Mouse (Mus musculus) liver, embryonic 13.5 days (tissue): ENCODE measurements around the gene Trim7. TPM values are rescaled to one million over a fixed set of nuclear protein-coding genes. Genes with fewer than 3 reads are reported as not detected.
"Not testable (repeated sequence)": the region's sequence is repeated elsewhere in the genome, so short reads cannot be mapped to it uniquely, and the experiment has no call there.

Experiments
- ATAC-seq: fragments of 200-750 bp; cut with Nextera tagmentation; 2 replicates; pipeline ENCODE4 v1.8.0; 2017; ENCODE audit warnings: low read depth, mild to moderate bottlenecking, moderate number of reproducible peaks, moderate library complexity
- DNase-seq: peaks from one replicate; pipeline ENCODE4 v3.0.0; 2022
- H3K27ac ChIP-seq: fragments of 300-500 bp; sonication (generic); 2 replicates; pipeline ENCODE4 v1.5.1; 2015; ENCODE audit warnings: moderate library complexity, mild to moderate bottlenecking, inconsistent platforms
- H3K27me3 ChIP-seq: fragments of 300-500 bp; sonication (generic); 2 replicates; pipeline ENCODE4 v1.6.1; 2015; ENCODE audit warnings: mild to moderate bottlenecking, inconsistent platforms
- H3K36me3 ChIP-seq: fragments of 300-500 bp; sonication (generic); 2 replicates; pipeline ENCODE4 v1.6.1; 2015; ENCODE audit warnings: mild to moderate bottlenecking, inconsistent platforms
- H3K4me1 ChIP-seq: fragments of 300-500 bp; sonication (generic); replicated peaks from 2 replicates; pipeline ENCODE4 v1.6.1; 2015; ENCODE audit warnings: inconsistent platforms
- H3K4me2 ChIP-seq: fragments of 300-500 bp; sonication (generic); 2 replicates; pipeline ENCODE4 v1.6.1; 2015; ENCODE audit warnings: inconsistent platforms, mild to moderate bottlenecking, moderate library complexity
- H3K4me3 ChIP-seq: fragments of 300-500 bp; sonication (generic); replicated peaks from 2 replicates; pipeline ENCODE4 v1.5.1; 2015; ENCODE audit warnings: mild to moderate bottlenecking, inconsistent platforms
- H3K9ac ChIP-seq: fragments of 300-500 bp; sonication (generic); 2 replicates; pipeline ENCODE4 v1.6.1; 2015; ENCODE audit warnings: mild to moderate bottlenecking, inconsistent platforms
- H3K9me3 ChIP-seq: fragments of 300-500 bp; sonication (generic); replicated peaks from 2 replicates; pipeline ENCODE4 v1.6.1; 2016; ENCODE audit warnings: inconsistent platforms
- WGBS: fragments of 180-500 bp; shearing (Covaris S2); methylation state at CpG from one replicate; pipeline ENCODE4 v1.1.7; 2015; ENCODE audit not compliant: insufficient replicate concordance; 5-methylcytosine and 5-hydroxymethylcytosine counted together
- polyA plus RNA-seq: library from polyadenylated mRNA; unstranded; fragments of >200 nt; fragmentation: Nextera tagmentation; extraction: Ambion mirVana; gene quantifications from 2 replicates; pipeline ENCODE4 v1.2.1, GENCODE M21; 2015

The Trim7 gene
- polyA plus RNA-seq, 1 experiment from 2014 or later, result 0.06 TPM

GRCm38 (mm10) chr11:48840805-48841204, 14.9 kb downstream of the Trim7 start:
- ATAC-seq (no peak), DNase-seq (no peak)
- Histone ChIP-seq H3K4me2 (no peak overlapping the region), H3K9me3 (no peaks in the 10 kb centered on the region), H3K4me3 (no peak overlapping the region), H3K36me3 (no peaks in the 10 kb centered on the region), H3K4me1 (peaks cover 21% of the 10 kb centered on the region), H3K27me3 (peaks cover 27% of the 10 kb centered on the region), H3K9ac (no peak overlapping the region), H3K27ac (no peak overlapping the region)

- Histone ChIP-seq H3K4me1 (peaks cover 21% of the 10 kb centered on the region), H3K27ac (no peak overlapping the region), H3K4me3 (no peak overlapping the region), H3K4me2 (no peak overlapping the region), H3K9ac (no peak overlapping the region), H3K27me3 (peaks cover 24% of the 10 kb centered on the region), H3K36me3 (no peaks in the 10 kb centered on the region), H3K9me3 (no peaks in the 10 kb centered on the region)
- ATAC-seq (no peak), DNase-seq (no peak)
- WGBS, result 66% methylated on average over 5 of the region's 5 CpGs
Measured at GRCm38 (mm10) chr11:48841213-48841612, 15.3 kb downstream of the Trim7 start.

- H3K9ac ChIP-seq, result no peak overlapping the region
- no peaks in the 10 kb centered on the region for H3K36me3 ChIP-seq
- H3K27ac ChIP-seq, result no peak overlapping the region
- no peak overlapping the region for H3K4me2 ChIP-seq
- no peaks in the 10 kb centered on the region for H3K9me3 ChIP-seq
- no peak overlapping the region for H3K4me3 ChIP-seq
- H3K27me3 ChIP-seq, result peaks cover 12% of the 10 kb centered on the region
- DNase-seq (no peak), ATAC-seq (no peak)
- WGBS, result 72% methylated on average over 4 of the region's 4 CpGs
- peaks cover 14% of the 10 kb centered on the region for H3K4me1 ChIP-seq
Measured at GRCm38 (mm10) chr11:48842378-48842792, 16.4 kb downstream of the Trim7 start.

GRCm38 (mm10) chr11:48843202-48843601, 17.3 kb downstream of the Trim7 start:
- WGBS, result 74% methylated on average over 11 of the region's 11 CpGs
- no peaks in the 10 kb centered on the region for H3K9me3 ChIP-seq
- 0 out of 2 replicates have a peak, but pooled peaks cover 11% of the 10 kb centered on the region for H3K27me3 ChIP-seq
- no peak overlapping the region for H3K27ac ChIP-seq
- DNase-seq (no peak), ATAC-seq (no peak)
- H3K9ac ChIP-seq, result no peak overlapping the region
- H3K36me3 ChIP-seq, result no peaks in the 10 kb centered on the region
- peaks cover 6% of the 10 kb centered on the region for H3K4me1 ChIP-seq
- no peak overlapping the region for H3K4me3 ChIP-seq
- no peak overlapping the region for H3K4me2 ChIP-seq

- Histone ChIP-seq H3K9me3 (no peaks in the 10 kb centered on the region), H3K4me3 (no peak overlapping the region), H3K27me3 (peaks cover 15% of the 10 kb centered on the region), H3K9ac (no peak overlapping the region), H3K36me3 (no peaks in the 10 kb centered on the region), H3K4me1 (no peaks in the 10 kb centered on the region), H3K27ac (no peak overlapping the region), H3K4me2 (no peak overlapping the region)
- DNase-seq (no peak), ATAC-seq (no peak)
- WGBS, result 55% methylated on average over 6 of the region's 6 CpGs
Measured at GRCm38 (mm10) chr11:48844309-48844708, 18.4 kb downstream of the Trim7 start.

- ATAC-seq (no peak), DNase-seq (no peak)
- Histone ChIP-seq H3K4me2 (no peak overlapping the region), H3K27ac (no peak overlapping the region), H3K4me1 (no peaks in the 10 kb centered on the region; the same call in 1 of the 2 replicates), H3K9me3 (no peaks in the 10 kb centered on the region), H3K9ac (no peak overlapping the region), H3K4me3 (no peak overlapping the region), H3K36me3 (no peaks in the 10 kb centered on the region), H3K27me3 (peaks cover 26% of the 10 kb centered on the region)
- 44% methylated on average over 13 of the region's 13 CpGs for WGBS
Measured at GRCm38 (mm10) chr11:48845244-48845815, 19.4 kb downstream of the Trim7 start.

- not testable (repeated sequence) for H3K27ac ChIP-seq, H3K9me3 ChIP-seq, H3K4me2 ChIP-seq, DNase-seq, ATAC-seq, H3K4me1 ChIP-seq, H3K4me3 ChIP-seq, H3K9ac ChIP-seq, H3K36me3 ChIP-seq
- peaks cover 26% of the 10 kb centered on the region for H3K27me3 ChIP-seq
- 69% methylated on average over 2 of the region's 2 CpGs for WGBS
Measured at GRCm38 (mm10) chr11:48846362-48846761, 20.4 kb downstream of the Trim7 start.

- H3K4me1 ChIP-seq, result peaks cover 3% of the 10 kb centered on the region; the same call in 1 of the 2 replicates
- WGBS, result 53% methylated on average over 5 of the region's 5 CpGs
- 0 out of 2 replicates have a peak, but pooled peaks cover 3% of the 10 kb centered on the region for H3K9me3 ChIP-seq
- no peak overlapping the region for H3K27ac ChIP-seq
- H3K4me2 ChIP-seq, result no peak overlapping the region
- no peak overlapping the region for H3K4me3 ChIP-seq
- H3K36me3 ChIP-seq, result no peaks in the 10 kb centered on the region
- no peak overlapping the region for H3K9ac ChIP-seq
- H3K27me3 ChIP-seq, result peaks cover 26% of the 10 kb centered on the region
- ATAC-seq (no peak), DNase-seq (no peak)
Measured at GRCm38 (mm10) chr11:48846881-48847280, 20.9 kb downstream of the Trim7 start.

- H3K4me3 ChIP-seq, result no peak overlapping the region
- DNase-seq (no peak), ATAC-seq (no peak)
- peaks cover 26% of the 10 kb centered on the region for H3K27me3 ChIP-seq
- 35% methylated on average over 2 of the region's 2 CpGs for WGBS
- peaks cover 31% of the 10 kb centered on the region for H3K4me1 ChIP-seq
- H3K27ac ChIP-seq, result no peak overlapping the region
- H3K9ac ChIP-seq, result no peak overlapping the region
- H3K36me3 ChIP-seq, result no peaks in the 10 kb centered on the region
- 0 out of 2 replicates have a peak, but pooled peaks cover 3% of the 10 kb centered on the region for H3K9me3 ChIP-seq
- no peak overlapping the region for H3K4me2 ChIP-seq
Measured at GRCm38 (mm10) chr11:48850240-48850639, 24.3 kb downstream of the Trim7 start.

GRCm38 (mm10) chr11:48851270-48851995, 25.5 kb downstream of the Trim7 start:
- Histone ChIP-seq H3K9ac (no peak overlapping the region), H3K4me1 (peaks cover 39% of the 10 kb centered on the region), H3K27me3 (peaks cover 26% of the 10 kb centered on the region), H3K27ac (no peak overlapping the region), H3K4me3 (no peak overlapping the region), H3K4me2 (no peak overlapping the region), H3K9me3 (0 out of 2 replicates have a peak, but pooled peaks cover 3% of the 10 kb centered on the region), H3K36me3 (no peaks in the 10 kb centered on the region)
- 71% methylated on average over 4 of the region's 4 CpGs for WGBS
- ATAC-seq, result no peak
- DNase-seq, result no peak

- Histone ChIP-seq H3K27ac (no peak overlapping the region), H3K36me3 (no peaks in the 10 kb centered on the region), H3K9ac (0 out of 2 replicates have a peak overlapping the region, but pooled peaks have one; percentile 75), H3K27me3 (peaks cover 26% of the 10 kb centered on the region), H3K9me3 (0 out of 2 replicates have a peak, but pooled peaks cover 3% of the 10 kb centered on the region), H3K4me1 (peaks cover 42% of the 10 kb centered on the region), H3K4me3 (peak overlapping the region; percentile 75; the same call in 1 of the 2 replicates), H3K4me2 (peak overlapping the region; percentile 97)
- DNase-seq (no peak), ATAC-seq (no peak)
- whole genome bisulfite sequencing, result 72% methylated on average over 4 of the region's 4 CpGs
Measured at GRCm38 (mm10) chr11:48852190-48852589, 26.2 kb downstream of the Trim7 start.
